Mouse (Mus musculus) naive thymus-derived CD4-positive, alpha-beta T cell, adult 2 months (primary cell): ENCODE measurements around the gene Schip1.

Source experiments
- DNase-seq: peaks from one replicate; pipeline ENCODE4 v3.0.0-alpha.2; 2011; ENCODE audit warnings: low read depth

Gene Schip1

GRCm38 (mm10) chr3:68270246-68270645 lies 205.6 kb downstream of the Schip1 start:
- DNase-seq: no peak

DNA sequence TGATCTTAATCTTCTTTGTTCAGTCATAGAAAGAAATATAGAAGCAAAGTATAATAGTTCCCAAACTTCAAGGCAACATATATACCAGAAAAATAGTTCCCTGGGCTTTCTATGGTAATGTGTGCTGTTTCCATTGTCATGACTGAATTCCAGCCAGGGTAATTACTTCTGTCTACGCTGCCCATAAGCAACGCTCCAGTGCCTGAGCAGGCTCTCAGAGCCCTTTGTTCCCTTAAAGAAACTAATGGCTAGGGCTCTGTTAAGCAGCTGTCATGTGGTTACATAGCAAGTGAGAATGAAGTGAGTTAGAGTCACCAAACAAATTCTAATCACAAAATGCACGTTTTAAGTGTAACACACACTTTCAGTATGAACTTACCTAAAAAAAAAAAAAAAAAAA lies 206.9 kb downstream of the Schip1 start:
- DNase-seq: no peak

GRCm38 (mm10) chr3:68271881-68272280 lies 207.3 kb downstream of the Schip1 start:
- DNase-seq: no peak

GRCm38 (mm10) chr3:68282844-68283594 lies 218.4 kb downstream of the Schip1 start:
- no peak for DNase-seq

DNA sequence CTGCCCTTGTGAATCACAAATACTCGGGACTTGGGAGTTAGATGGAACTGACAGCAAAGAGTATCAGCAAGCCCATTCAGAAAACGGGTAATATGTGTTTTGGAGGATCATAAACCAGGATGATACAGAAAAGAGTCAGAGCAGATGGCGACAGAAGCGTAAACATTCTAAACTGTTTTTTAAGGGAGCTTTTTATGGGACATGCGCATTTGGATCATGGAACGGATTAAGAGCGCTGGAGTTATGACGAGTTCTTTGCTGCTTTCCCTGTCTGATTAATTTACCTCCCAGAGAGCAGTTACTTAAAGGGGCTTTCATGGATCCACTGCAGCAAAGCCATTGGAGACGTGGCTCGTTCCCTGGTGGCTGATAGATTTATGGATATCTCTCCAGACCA lies 219.0 kb downstream of the Schip1 start:
- DNase-seq: no peak

DNA sequence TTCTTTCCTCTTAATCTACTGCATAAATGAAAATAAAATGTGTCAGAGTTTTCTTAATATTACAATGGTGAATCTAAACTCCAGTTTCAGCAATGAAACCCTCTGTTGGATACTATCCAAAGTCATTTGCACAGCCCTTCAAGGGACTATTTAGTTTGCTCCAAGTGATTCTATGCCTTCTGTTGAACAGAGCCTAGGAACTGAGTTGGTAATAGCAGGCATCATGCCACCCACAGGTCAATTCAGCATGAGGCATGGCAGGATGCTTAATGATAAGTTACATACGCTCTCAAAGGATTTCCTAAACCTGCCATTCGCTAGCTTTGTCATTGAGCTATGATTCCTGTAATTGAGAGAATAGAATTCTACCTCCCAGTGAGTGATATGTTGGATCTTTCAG lies 219.9 kb downstream of the Schip1 start:
- DNase-seq: no peak

- DNase-seq: no peak
Observed at GRCm38 (mm10) chr3:68296752-68297151, 232.2 kb downstream of the Schip1 start.

DNA sequence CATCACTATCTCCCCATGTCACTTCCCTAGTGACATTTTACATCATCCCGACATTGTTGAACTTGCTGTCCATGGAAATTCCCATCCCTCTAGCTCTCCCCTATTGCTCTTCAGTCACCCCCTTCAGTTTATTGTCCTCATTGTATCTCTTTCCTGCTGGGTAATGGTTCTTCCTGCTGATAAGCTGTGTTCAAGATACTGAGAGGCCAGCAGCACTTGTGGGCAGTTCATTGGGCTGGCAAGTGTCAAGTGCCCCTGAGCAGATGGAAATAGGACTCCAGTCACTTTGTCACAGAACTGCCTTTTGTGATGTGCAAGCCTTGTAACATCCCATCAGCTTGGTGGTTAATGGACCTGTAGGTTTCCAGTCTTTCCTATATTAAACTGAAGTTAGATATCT lies 241.0 kb downstream of the Schip1 start:
- DNase-seq: no peak

DNA sequence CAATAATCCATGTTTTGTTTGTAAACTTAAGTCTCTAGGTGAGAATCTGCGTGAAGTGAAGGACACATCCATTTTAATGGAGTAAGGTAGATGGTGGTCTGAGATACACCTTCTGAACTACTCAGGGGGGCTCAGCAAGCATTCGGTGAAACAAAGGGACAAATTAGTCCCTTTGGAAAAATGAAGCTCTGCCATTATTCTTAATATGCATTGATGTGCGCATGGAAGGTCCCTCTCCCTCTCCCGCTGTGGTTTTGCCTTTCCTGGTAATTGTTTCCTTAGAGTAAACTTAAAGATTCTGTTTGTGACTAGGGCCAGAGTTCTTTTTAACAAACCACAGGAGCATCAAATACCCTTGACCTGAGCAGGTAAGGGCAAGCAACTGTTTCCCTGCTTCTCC lies 242.1 kb downstream of the Schip1 start:
- no peak for DNase-seq

DNA sequence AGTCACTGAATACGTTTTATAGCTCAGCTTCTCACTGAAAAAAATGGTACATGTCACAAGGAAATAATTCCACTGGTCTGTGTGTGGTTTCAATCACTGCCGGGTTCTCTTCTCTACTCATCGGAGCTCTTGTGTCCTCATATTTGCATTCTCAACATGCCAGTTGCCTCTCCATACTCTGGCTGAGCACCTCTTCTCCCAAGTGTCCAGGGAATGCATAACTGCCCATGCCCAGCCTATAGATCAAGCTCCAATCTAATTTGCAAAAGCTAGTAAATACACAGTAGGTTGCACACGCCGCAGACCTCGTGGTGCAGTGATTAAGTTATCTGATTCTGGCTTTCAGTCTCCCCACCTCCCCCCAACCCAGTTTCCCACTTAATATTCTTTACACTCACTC lies 261.0 kb downstream of the Schip1 start:
- DNase-seq: no peak

GRCm38 (mm10) chr3:68332515-68332914 lies 267.9 kb downstream of the Schip1 start:
- DNase-seq: no peak

GRCm38 (mm10) chr3:68335501-68335900 lies 270.9 kb downstream of the Schip1 start:
- no peak for DNase-seq

DNA sequence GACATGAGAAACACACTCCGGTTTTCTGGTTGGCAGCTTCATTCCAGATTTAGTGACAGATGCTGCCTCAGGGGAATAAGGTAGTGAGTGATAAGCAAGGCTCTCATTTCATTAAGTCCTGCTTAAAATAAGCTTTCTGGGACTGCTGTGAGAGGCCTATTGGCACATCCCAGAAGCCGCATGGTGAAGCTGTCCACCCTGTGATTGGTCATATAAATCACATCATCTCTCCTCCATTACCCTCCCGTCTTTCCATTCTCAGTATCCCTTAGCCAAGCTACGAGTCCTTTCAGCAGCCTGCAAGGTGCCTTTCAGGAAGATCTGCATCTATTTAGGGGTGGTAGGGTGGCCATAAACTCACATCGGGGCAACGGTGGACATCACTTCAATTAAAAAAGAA lies 286.0 kb downstream of the Schip1 start:
- no peak for DNase-seq

GRCm38 (mm10) chr3:68351461-68351860 lies 286.9 kb downstream of the Schip1 start:
- no peak for DNase-seq

DNA sequence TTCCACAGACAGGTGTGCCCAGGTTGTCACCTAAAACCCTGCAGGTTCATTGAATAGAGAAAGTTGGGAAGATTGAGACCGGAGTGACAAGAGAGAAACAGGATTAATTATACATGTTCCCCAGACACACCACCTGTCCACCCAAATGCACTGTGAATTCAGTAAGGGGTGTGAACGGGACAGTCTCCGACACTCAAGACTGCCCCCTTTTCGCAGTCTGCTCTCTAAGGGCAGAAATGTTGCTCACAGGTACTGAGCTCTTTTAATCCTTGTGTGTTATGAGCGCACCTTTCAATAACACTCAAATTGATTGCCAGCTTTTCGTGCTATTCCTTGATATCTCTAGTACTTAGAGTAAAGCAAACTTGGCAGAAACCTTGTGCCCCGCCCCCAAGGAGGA lies 288.4 kb downstream of the Schip1 start:
- no peak for DNase-seq

GRCm38 (mm10) chr3:68353492-68353891 lies 288.9 kb downstream of the Schip1 start:
- DNase-seq: no peak

- DNase-seq: no peak
Observed at GRCm38 (mm10) chr3:68356516-68356915, 291.9 kb downstream of the Schip1 start.

GRCm38 (mm10) chr3:68368029-68368428 lies 303.4 kb downstream of the Schip1 start:
- DNase-seq: no peak

- no peak for DNase-seq
Observed at GRCm38 (mm10) chr3:68372925-68373324, 308.3 kb downstream of the Schip1 start.

- no peak for DNase-seq
Observed at GRCm38 (mm10) chr3:68375100-68375508, 310.5 kb downstream of the Schip1 start.

DNA sequence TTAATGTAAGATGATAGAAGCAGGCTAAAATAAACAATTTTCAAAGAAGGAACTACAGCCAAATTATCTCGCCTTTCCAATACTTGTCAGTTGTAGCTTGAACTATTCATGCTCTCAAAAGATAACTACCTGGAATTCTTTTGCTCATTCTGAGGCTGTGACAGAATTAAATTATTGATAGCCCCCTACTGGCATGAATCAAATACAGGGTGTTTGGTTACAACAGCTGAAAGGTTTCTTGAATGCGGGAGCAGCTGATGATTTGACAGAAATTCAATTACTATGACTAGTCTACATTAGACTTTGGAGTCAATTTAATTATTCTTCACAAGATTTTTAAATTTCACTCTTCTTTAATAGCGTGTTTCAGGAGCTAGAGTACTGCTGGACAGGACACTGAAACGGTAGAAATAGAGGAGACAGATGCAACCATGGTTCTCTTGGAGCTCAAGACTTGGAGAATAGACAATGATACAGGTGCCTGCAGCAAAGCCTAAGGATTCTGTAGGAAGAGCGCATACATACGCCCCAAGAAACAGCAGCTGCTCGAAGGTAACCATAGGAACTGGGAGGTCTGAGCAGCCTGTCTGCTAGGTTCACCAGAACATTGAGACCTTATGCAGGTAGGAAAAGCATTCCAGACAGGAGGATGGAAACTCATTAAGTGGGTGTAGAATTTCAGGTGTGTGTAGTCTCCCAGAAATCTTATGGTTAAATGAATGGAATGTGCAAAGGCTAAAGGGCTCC lies 313.0 kb downstream of the Schip1 start:
- no peak for DNase-seq

DNA sequence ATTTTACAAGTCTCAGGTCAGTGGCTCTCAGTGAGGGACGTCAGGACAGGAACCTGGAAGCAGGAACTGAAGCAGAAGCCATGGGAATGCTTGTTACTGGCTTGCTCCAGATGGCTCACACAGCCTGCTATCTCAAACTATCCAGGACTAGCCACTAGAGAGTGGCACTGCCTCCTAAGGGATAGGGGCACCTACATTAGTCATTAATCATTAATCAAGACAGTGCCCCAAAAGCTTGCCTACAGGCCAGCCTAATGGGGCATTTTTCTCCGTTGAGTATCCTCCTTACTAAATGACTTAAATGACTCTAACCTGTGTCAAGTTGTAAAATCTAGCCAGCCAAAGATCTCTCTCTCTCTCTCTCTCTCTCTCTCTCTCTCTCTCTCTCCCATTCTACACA lies 314.2 kb downstream of the Schip1 start:
- no peak for DNase-seq

GRCm38 (mm10) chr3:68379242-68379641 lies 314.6 kb downstream of the Schip1 start:
- no peak for DNase-seq

DNA sequence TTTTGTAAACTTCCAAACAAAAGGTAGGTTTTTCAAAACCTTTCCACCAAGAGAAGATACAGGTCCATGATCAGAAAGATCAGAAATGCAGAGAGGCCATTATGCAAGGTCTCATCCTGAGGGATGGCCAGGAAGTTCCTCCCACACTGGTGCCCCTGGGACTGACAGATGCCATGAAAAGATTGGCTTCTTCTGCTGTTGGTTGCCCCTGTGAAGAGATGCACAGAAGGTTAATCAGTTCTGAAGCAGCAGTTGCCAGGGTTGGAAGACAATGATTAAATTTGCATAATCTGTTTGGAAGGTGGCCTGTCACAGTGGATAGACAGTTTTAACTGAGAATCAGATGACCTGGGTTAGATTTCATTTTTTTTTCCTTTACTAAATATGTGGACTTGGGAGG lies 319.1 kb downstream of the Schip1 start:
- DNase-seq: no peak
